Mouse (Mus musculus): ENCODE results near the gene Gm13043.
"Not testable (repeated sequence)": the region's sequence is repeated elsewhere in the genome, so short reads cannot be mapped to it uniquely, and the experiment has no call there.

Gm13043 gene

GRCm38 (mm10) chr4:143511043-143511442 is at the start of gene Gm13043:
Gene Gm13043, plus strand, starts transcription at chr4:143511343.
- DNase-seq (ENCODE audit: low spot score in 2 of 2), result no peak

- DNase-seq (ENCODE audit: low spot score in 2 of 2), result not testable (repeated sequence)
Measured at GRCm38 (mm10) chr4:143535654-143536053, 24.5 kb downstream of the Gm13043 start, which contains the start of gene Gm13040. Gene Gm13040, plus strand, starts transcription at chr4:143535954.

- not testable (repeated sequence) for DNase-seq (ENCODE audit: low spot score in 2 of 2)
Measured at GRCm38 (mm10) chr4:143551400-143551799, 40.3 kb downstream of the Gm13043 start, which contains the start of the genes BC080695 and Gm13057. Gene BC080695, plus strand, starts transcription at chr4:143551700. Gene Gm13057, plus strand, starts transcription at chr4:143551709.

Measured in frontal cortex, postnatal 10 days (tissue).